ENCODE assay signal across 17 mouse cellular contexts in genomic region chr15:12506085-12506484, GRCm38 (mm10).
A peak's percentile ranks its signal among the peaks of the same experiment; 100 is the strongest.
DNase-seq lines count a peak whose midpoint lies in the region; ATAC-seq lines count a peak whose summit lies in the region.
"Had no signal": no experiment of that assay in that cellular context is flagged by ENCODE, and none has a peak within 500 bp of the region (broad histone marks: within the 10 kb centered on the region; RNA-seq: fewer than 3 reads in every experiment).

No protein-coding gene starts in this region.

- DNase-seq in brain, adult 2 months (ENCODE audit: low read depth, low spot score), result peak; percentile 45
- no peak for DNase-seq in c-Kit-positive CD71-positive TER-119-positive erythroid progenitor cells, embryonic 14.5 days (ENCODE audit: low spot score)
- DNase-seq in kidney, postnatal 4 days, result no peak
- no peak for DNase-seq in thymus, postnatal 25 days
- DNase-seq: adrenal gland, postnatal 10 days; cerebellum, adult 9-10 months; heart, postnatal 14 days; left cerebral cortex, postnatal 4 days; lung, embryonic 14.5 days; right cerebral cortex, postnatal 14 days; thymus, postnatal 14 days had no signal

- H3K4me3 ChIP-seq in hindbrain, embryonic 12.5 days, result no peak overlapping the region
- no peak overlapping the region for H3K4me3 ChIP-seq in midbrain, embryonic 12.5 days
- no peak overlapping the region for H3K4me3 ChIP-seq in neural tube, embryonic 14.5 days (ENCODE audit: low read depth, low read length)
- H3K4me3 ChIP-seq: heart, embryonic 10.5 days; intestine, embryonic 15.5 days; kidney, embryonic 15.5 days had no signal

- no peaks in the 10 kb centered on the region for H3K36me3 ChIP-seq in hindbrain, embryonic 12.5 days
- H3K36me3 ChIP-seq in midbrain, embryonic 12.5 days, result no peaks in the 10 kb centered on the region
- no peaks in the 10 kb centered on the region for H3K36me3 ChIP-seq in neural tube, embryonic 14.5 days (ENCODE audit: control insufficient read depth, insufficient read depth, low read length)
- H3K36me3 ChIP-seq: heart, embryonic 10.5 days; intestine, embryonic 15.5 days; kidney, embryonic 15.5 days had no signal

- H3K4me2 ChIP-seq in hindbrain, embryonic 12.5 days (replicated peaks), result 0 out of 2 replicates have a peak overlapping the region, but pooled peaks have one; percentile 9
- H3K4me2 ChIP-seq in midbrain, embryonic 12.5 days (replicated peaks), result 0 out of 2 replicates have a peak overlapping the region, but pooled peaks have one; percentile 1
- no peak overlapping the region for H3K4me2 ChIP-seq in neural tube, embryonic 14.5 days (ENCODE audit: low read depth, low read length)
- H3K4me2 ChIP-seq: intestine, embryonic 15.5 days; kidney, embryonic 15.5 days; lung, embryonic 14.5 days had no signal

- H3K27me3 ChIP-seq in hindbrain, embryonic 12.5 days, result no peaks in the 10 kb centered on the region
- H3K27me3 ChIP-seq in midbrain, embryonic 12.5 days, result no peaks in the 10 kb centered on the region
- H3K27me3 ChIP-seq in neural tube, embryonic 14.5 days (ENCODE audit: control insufficient read depth, insufficient read depth, low read length), result no peaks in the 10 kb centered on the region
- H3K27me3 ChIP-seq: intestine, embryonic 15.5 days; kidney, embryonic 15.5 days had no signal

- H3K27ac ChIP-seq in hindbrain, embryonic 12.5 days, result no peak overlapping the region
- no peak overlapping the region for H3K27ac ChIP-seq in midbrain, embryonic 12.5 days (replicated peaks)
- no peak overlapping the region for H3K27ac ChIP-seq in neural tube, embryonic 14.5 days (ENCODE audit: low read depth, low read length)
- H3K27ac ChIP-seq: heart, embryonic 10.5 days; intestine, embryonic 15.5 days; kidney, embryonic 15.5 days had no signal

- 37% methylated on average over 4 of the region's 4 CpGs for WGBS in hindbrain, embryonic 12.5 days
- WGBS in midbrain, embryonic 12.5 days, result 30% methylated on average over 4 of the region's 4 CpGs
- 33% methylated on average over 4 of the region's 4 CpGs for WGBS in neural tube, embryonic 14.5 days

- H3K9ac ChIP-seq in hindbrain, embryonic 12.5 days, result no peak overlapping the region
- no peak overlapping the region for H3K9ac ChIP-seq in midbrain, embryonic 12.5 days (replicated peaks)
- H3K9ac ChIP-seq in neural tube, embryonic 14.5 days (replicated peaks; ENCODE audit: low read depth, low read length), result no peak overlapping the region
- H3K9ac ChIP-seq: intestine, embryonic 15.5 days; kidney, embryonic 15.5 days; lung, embryonic 14.5 days had no signal

- peaks cover 24% of the 10 kb centered on the region for H3K4me1 ChIP-seq in hindbrain, embryonic 12.5 days
- H3K4me1 ChIP-seq in midbrain, embryonic 12.5 days, result peaks cover 26% of the 10 kb centered on the region
- 0 out of 2 replicates have a peak, but pooled peaks cover 9% of the 10 kb centered on the region for H3K4me1 ChIP-seq in neural tube, embryonic 14.5 days (ENCODE audit: control insufficient read depth, insufficient read depth, low read length)
- H3K4me1 ChIP-seq: intestine, embryonic 15.5 days had no signal

- peak; percentile 86 for ATAC-seq in hindbrain, embryonic 12.5 days (ENCODE audit: low FRiP score)
- ATAC-seq in midbrain, embryonic 12.5 days (ENCODE audit: low FRiP score, low read depth), result peak; percentile 70
- peak; percentile 84 for ATAC-seq in neural tube, embryonic 14.5 days (ENCODE audit: low read depth)
- ATAC-seq: intestine, embryonic 15.5 days had no signal

- H3K9me3 ChIP-seq in hindbrain, embryonic 12.5 days (replicated peaks), result no peaks in the 10 kb centered on the region
- H3K9me3 ChIP-seq in midbrain, embryonic 12.5 days, result no peaks in the 10 kb centered on the region
- no peaks in the 10 kb centered on the region for H3K9me3 ChIP-seq in neural tube, embryonic 14.5 days (ENCODE audit: control insufficient read depth, low read length)
- H3K9me3 ChIP-seq: heart, embryonic 10.5 days; intestine, embryonic 15.5 days; kidney, embryonic 15.5 days had no signal
